Mouse (Mus musculus) cerebellum, postnatal 14 days (tissue): ENCODE data around the gene Dtd1.
A peak's percentile ranks its signal among the peaks of the same experiment; 100 is the strongest.
"Not testable (repeated sequence)": the region's sequence is repeated elsewhere in the genome, so short reads cannot be mapped to it uniquely, and the experiment has no call there.

Experiments
- DNase-seq, 2 experiments: peaks; one replicate each; pipeline ENCODE4 v3.0.0; 2021; ENCODE audit warnings: mixed read lengths in 2 of 2

The Dtd1 gene

DNA sequence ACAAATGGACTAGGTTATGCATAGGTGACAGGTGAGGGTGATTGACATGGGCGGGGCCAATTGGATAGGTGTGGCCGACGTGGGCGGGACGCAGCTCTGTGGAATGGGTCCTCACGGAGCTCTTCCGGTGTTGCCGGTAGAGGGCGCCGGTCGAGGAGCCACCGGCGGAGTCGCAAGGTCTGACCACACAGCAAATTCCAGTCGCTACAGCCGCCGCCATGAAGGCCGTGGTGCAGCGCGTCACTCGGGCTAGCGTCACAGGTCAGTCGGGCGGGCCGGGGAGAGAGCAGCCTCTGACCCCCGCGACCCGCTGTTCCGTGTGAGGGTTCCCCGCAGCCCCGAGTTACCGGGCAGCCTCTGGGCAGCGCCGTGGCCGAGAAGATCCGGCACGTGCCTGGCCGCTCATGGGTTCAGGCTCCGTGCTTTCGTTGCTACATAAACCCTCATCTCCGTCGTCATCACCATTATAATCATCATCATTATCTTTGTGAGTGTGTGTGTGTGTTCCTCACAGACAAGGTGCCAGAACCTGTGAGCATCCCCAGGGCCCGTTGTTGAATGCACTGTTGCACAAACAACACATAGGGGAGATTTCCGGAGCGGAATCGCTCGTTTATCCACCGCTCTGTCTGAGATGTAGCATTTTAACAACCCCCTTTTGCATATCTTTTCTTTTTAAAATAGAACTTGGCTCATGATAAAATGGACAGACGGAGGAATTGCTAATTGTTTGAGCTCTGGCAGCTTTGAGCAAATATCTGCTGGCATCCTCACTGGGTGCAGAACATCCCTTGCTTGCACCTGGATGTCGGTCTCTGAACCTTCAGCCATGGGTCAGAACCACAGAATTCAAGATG, at the start of gene Dtd1:
Dtd1 (plus strand) TSS at position 67 of the 857 bp plus-strand sequence.
- DNase-seq: peak; percentile 95 to 96

GRCm38 (mm10) chr2:144550529-144550928, 49.2 kb upstream of the Dtd1 start, which contains the start of gene Rbbp9:
Gene Rbbp9, minus strand, starts transcription at chr2:144550869.
- peak; percentile 70 to 75 for DNase-seq

GRCm38 (mm10) chr2:144553905-144554304, 45.8 kb upstream of the Dtd1 start:
- no peak for DNase-seq

DNA sequence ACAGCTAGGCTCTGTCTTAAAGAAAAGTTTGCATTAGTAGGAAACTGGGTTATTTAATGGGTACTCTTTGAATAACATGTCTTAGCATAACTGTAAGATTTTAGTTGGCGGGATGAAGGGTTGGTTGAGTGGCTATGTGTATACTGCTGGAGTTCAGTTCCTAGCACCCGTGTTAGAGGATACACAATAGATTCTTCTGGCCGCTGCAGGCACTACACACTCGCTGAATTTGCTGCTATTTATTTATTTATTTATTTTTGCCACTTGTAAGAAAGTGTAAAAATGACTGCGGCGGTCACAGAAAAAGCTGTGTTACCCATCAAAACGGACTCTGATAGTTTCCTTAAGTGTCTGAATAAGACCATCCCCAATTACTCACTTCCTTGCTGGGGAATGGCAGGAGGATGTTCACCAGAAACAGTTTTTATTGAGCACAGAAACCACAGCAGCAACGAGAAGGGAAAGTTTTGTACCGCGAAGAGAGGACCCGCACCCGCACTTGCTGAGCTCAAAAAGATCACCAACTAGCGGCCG, 44.3 kb upstream of the Dtd1 start:
- DNase-seq: no peak

DNA sequence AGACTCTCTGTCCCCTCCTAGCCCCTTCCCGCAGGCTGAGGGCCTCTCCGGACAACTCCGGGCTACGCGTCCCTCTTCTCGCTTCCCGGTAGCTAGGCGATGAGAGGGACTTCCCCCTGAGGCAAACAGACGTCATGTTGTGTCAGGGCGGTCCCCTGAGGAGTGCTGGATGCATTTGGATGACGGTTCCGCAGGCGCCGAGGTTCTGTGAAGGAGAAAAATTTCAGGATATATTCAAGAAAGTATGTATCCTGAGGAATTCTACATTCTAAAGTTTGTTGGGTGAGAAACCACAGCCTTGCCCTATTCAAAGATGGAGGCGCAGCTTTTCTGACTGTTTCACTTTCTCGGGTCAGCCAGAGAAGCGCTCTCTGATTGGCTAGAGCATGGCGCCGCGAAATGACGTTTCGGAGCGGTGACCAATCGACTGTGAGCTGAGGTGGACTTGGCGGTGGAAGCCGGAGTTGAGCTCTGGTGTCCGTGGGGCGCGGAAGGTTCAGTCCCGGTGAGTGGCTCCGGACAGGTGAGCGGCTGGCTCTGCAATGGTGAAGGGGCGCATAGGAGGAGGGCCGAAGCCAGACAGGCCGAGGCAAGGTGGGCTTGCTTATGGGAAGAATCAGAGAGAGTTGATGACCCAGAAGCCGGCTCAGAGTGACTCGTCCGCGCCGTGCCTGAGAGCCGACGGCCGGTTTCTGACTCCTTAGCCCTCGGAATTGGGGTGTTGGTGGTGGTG, 43.7 kb upstream of the Dtd1 start, which contains the start of gene Sec23b:
Sec23b (plus strand) TSS at position 410 of the 733 bp plus-strand sequence.
- DNase-seq: peak; percentile 96 to 98

- no peak for DNase-seq
Observed at GRCm38 (mm10) chr2:144588723-144589122, 11.0 kb upstream of the Dtd1 start.

DNA sequence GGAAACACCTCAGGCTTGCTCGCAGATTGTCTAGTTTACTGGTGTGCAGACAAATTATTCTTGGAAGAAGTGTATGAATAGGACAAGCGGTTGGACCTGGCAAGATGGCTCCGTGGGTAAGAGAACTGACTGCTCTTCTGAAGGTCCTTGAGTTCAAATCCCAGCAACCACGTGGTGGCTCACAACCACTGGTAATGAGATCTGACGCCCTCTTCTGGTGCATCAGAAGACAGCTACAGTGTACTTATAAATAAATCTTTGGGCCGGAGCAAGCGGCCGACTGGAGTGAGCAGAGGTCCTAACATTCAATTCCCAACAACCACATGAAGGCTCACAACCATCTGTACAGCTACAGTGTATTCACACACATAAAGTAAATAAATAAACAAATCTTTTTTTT, 6.7 kb upstream of the Dtd1 start:
- not testable (repeated sequence) for DNase-seq

GRCm38 (mm10) chr2:144593951-144594651, 5.6 kb upstream of the Dtd1 start, which contains the start of gene Smim26:
Gene Smim26, plus strand, starts transcription at chr2:144594054.
- peak; percentile 77 to 82 for DNase-seq

GRCm38 (mm10) chr2:144598006-144598405, 1.7 kb upstream of the Dtd1 start:
- no peak for DNase-seq

DNA sequence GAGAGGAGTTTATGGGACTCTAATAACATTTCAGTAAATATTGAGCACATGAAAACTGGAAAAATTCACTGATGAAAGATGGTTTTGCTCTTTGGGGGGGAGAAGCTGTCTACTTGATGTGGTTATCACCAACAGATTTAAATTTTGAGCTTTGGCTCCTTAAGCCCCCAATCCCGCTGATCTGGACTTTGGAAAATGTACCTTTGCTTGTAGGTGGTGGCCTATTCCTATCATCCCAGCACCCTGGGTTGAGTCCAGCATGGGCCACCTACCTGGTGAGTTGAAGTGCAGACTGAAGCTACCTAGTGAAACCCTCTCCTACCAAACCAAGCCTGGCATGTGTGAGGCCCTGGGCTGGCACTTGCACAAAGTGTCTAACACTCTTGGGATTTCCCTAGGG, 1.9 kb downstream of the Dtd1 start:
- no peak for DNase-seq

DNA sequence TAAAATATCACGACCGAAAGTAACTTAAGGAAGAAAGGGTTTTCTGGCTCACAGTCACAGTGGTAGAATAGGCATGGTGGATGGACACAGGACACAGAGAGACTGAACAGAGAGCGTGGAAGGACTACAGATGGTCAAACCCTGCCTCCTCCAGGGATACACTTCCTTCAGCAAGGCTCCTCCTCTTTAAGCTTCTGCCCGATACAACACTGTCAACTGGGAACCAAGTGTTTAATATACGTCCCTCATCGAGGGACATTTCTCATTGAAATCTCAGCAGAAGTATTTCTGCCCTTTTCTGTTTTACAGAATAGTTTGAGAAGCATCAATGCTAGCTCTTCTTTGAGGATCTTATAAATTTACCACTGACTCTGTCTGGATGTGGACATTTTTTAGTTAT, 14.3 kb downstream of the Dtd1 start:
- no peak for DNase-seq

GRCm38 (mm10) chr2:144617074-144617874, 17.6 kb downstream of the Dtd1 start:
- no peak for DNase-seq

- DNase-seq: peak; percentile 74 to 75
Observed at GRCm38 (mm10) chr2:144621491-144621890, 21.8 kb downstream of the Dtd1 start.

DNA sequence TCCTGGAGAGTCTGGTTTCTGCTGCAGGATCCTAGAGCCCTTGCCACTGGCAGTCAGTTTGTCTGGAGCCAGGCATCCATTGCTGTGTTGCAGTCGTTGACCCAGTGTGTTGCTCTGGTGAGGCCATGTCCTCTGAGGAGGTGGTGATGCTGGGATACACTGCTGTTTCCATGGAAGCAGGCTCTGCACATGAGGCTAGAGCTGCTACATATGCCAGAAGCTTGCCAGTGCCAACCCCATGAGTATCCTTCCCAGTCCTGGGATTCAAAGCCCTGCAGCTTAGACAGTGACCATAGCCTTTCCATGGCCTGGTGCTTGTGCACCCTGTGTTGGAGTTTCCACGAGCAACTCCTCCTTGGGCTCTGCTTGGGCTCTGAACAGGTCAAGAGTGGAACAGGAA, 33.9 kb downstream of the Dtd1 start:
- no peak for DNase-seq

DNA sequence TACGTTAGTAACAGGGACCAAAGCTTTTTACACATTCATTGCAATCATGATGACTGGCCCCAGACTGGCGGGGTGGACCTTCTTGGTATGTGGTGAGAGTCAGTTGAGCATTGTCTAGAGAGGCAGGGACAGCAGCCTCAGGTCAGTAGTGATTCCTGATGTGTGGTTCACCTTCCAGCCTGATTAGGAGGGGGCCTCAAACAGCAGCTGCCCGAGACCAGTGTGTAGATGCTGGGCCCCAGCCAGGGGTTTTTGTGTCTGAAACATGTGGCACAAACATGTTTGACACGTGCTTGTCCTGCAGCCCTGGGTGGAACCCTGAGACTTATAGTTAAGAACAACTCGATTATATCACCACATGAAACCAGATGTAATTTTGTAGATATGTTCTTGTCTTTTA, 34.5 kb downstream of the Dtd1 start:
- DNase-seq: no peak

DNA sequence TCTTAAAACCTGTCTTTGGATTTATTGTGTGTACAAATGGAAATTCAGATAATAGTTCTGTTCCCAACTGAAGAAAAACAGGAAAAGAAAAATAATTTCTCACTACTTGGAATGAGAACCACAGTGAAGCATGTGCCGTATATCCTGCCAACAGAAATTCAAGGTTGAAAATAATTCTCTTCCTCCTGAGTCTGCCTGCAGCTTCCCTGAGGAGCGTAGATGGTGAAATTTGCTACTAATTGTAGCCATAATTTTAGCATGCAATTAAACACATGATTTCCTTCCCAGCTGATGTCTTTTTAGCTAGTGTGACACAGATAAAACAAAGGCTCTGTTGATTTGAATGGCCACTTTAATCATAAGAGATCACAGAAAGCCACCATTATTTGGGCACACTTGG, 35.0 kb downstream of the Dtd1 start:
- no peak for DNase-seq

- DNase-seq: peak; percentile 79 to 82
Observed at GRCm38 (mm10) chr2:144635644-144636320, 36.1 kb downstream of the Dtd1 start.

- DNase-seq: no peak
Observed at GRCm38 (mm10) chr2:144637204-144637603, 37.5 kb downstream of the Dtd1 start.

GRCm38 (mm10) chr2:144637671-144638395, 38.1 kb downstream of the Dtd1 start:
- DNase-seq: peak; percentile 38 to 41

DNA sequence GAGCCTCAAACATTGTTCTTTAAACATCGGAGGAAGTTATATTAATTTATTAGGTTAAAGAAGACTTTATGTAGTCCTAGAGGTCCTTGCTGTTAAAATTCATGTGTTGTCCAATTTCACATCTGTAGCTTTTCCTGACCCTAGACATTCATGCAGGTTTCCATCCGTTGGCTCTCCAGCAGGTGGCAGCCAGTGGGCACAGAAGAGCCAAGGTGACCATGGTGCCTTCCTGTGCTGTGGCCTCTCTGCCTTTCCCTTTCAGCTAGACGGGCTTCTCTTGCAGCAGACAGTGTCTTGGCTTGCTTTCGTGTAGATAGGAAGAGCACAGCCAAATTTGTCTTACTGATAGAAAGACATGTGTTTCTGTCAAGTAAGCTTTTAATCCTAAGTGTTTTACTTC, 39.0 kb downstream of the Dtd1 start:
- DNase-seq: peak; percentile 63 to 69

DNA sequence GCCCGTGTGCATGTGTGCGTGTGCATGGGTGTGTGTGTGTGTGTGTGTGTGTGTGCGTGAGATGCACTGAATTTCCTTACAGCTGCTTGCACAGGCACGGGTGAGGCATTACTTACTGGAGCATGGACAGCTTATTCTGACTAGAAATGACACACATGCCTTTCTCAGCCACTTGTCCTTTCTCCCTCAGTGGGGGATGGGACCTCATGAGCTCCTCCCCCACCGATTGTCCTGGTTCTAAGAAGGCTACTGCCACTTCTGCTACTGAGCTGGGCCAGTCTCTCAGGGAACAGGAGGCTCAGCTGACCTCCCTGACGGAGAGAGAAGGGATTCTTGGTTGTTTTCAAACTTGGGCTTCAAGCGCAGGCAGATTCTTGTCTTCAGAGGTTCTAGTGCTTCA, 40.4 kb downstream of the Dtd1 start:
- DNase-seq: no peak
